Mouse (Mus musculus) activated CD4-positive, CD25-positive, alpha-beta regulatory T cell, adult 9 weeks (primary cell): ENCODE data around the gene Mup3. TPM values are rescaled to one million over a fixed set of nuclear protein-coding genes. Genes with fewer than 3 reads are reported as not detected.

Experiments used
- polyA plus RNA-seq: library from polyadenylated mRNA; unstranded; fragments of 100-300 nt; shearing (Covaris generic); gene quantifications from one replicate; pipeline ENCODE4 v1.2.1, GENCODE M21; 2017

Mup3 gene
- not detected for polyA plus RNA-seq

GRCm38 (mm10) chr4:62087241-62087640, at the start of gene Mup3:
Mup3 (minus strand) TSS chr4:62087342.

GRCm38 (mm10) chr4:62054058-62054457, 33.1 kb downstream of the Mup3 start, which contains the start of gene Mup20:
Mup20 (minus strand) TSS chr4:62054158.

Other genes starting within 250 kb of the Mup3 start
- gene Mup20, start 33.2 kb downstream of the Mup3 start, polyA plus RNA-seq, result not detected
- not detected for gene Mup21, start 63.5 kb upstream of the Mup3 start, polyA plus RNA-seq
- gene Zfp37, start 143.7 kb upstream of the Mup3 start, polyA plus RNA-seq, result not detected
- 19.2 TPM for gene Slc31a2, start 175.2 kb upstream of the Mup3 start, polyA plus RNA-seq